Mouse (Mus musculus): Measurements from ENCODE around the gene Arhgap21. TPM values are rescaled to one million over a fixed set of nuclear protein-coding genes. Genes with fewer than 3 reads are reported as not detected.
A peak's percentile ranks its signal among the peaks of the same experiment; 100 is the strongest.
"Not testable (repeated sequence)": the region's sequence is repeated elsewhere in the genome, so short reads cannot be mapped to it uniquely, and the experiment has no call there.

The Arhgap21 gene
- total RNA-seq, 2 experiments from 2014 or later = 70.6 to 77.9 TPM

- intact Hi-C loops (cut with DNase I) = no loop called here
- DNase-seq (ENCODE audit: low spot score) = no peak
Measured at GRCm38 (mm10) chr2:20945596-20945995, 23.1 kb downstream of the Arhgap21 start.

DNA sequence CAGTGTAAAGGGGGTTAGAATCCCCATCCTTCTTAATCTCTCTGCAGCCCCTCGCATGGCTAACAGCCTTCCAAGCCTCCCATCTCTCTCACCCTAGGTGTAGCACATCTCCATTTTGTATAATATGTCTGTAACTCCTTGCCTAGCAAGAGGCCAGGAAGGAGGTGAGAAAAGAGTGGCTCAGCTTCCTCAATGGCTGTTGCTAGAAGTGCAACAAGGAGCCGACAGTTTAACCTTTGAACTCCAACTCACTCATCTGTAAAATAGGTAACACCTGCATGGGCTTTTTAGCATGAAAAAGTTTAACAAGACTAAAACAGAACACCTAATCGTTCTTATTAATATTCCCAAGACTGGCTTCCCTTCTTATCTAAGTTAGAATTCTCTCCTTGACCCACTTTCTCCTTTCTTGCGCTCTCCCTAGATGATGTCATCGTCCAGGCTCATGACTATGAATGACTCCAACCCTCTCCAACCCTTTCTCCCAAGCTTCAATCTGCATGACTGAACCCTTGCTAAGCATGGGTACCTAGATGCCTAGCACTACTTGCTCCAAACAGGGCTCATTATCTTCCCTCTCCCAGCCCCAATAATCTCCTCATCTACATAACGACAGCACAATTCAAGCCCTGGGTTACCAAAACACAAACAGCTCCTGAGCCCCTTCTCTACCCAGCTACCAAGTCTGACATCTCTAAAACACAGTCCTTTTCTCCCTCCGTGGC lies 24.8 kb downstream of the Arhgap21 start:
- no peak for DNase-seq (ENCODE audit: low spot score)
- intact Hi-C loops (cut with DNase I) = no loop called here

- no peak for DNase-seq (ENCODE audit: low spot score)
- intact Hi-C loops (cut with DNase I) = no loop called here
Measured at GRCm38 (mm10) chr2:20943222-20943621, 25.5 kb downstream of the Arhgap21 start.

GRCm38 (mm10) chr2:20942434-20943198 lies 26.1 kb downstream of the Arhgap21 start:
- intact Hi-C loops (cut with DNase I) = no loop called here
- DNase-seq (ENCODE audit: low spot score) = no peak

GRCm38 (mm10) chr2:20941105-20941504 lies 27.6 kb downstream of the Arhgap21 start:
- intact Hi-C loops (cut with DNase I) = no loop called here
- DNase-seq (ENCODE audit: low spot score) = no peak

DNA sequence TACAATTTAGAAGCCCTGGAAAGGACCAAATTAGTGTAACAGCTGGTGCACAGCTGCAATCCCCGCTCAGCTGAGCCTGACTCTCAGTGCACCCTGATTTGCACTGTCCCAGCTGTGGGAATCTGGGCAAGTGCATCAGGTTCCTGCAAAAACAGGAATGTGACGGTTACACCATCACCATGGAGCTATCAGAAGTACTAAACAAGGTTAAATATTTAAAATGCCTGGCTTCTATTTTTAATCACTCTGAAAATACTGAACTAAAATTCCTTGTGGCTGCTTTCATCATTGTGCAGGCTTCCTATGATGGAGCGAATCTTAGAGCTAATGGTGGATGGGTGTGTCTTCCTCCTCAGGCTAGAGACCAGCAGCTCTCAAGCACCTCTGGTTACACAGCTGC lies 29.3 kb downstream of the Arhgap21 start:
- DNase-seq (ENCODE audit: low spot score) = peak; percentile 22
- intact Hi-C loops (cut with DNase I) = no loop called here

DNA sequence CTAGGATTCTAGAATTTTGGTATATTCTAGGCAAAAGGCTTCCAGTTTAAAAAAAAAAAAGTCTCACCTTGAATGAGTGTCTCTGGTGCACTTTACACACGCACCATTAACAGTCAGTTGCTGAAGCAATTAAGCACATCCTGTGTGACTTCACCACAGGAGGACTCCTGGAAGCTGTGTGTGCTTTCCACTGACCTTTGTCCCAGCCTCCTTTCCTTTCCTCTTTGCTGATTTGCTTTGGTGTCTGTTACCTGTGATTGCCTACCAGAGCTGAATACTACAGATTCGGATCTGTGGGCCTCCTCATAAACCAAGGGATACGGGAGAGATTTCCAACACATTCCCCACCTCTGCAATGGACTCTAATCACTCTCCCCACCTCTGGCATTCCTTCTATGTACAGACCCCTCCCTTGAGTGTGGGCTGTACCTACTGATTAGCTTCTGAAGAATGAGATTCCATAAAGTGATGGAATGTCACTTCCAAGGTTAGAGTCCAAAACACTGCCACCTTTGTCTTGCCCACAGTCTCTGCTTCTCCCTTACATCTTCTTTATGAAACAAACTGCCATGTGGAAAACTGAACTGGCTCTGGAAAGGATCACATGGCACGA lies 32.0 kb downstream of the Arhgap21 start:
- intact Hi-C loops (cut with DNase I) = no loop called here
- DNase-seq (ENCODE audit: low spot score) = no peak

DNA sequence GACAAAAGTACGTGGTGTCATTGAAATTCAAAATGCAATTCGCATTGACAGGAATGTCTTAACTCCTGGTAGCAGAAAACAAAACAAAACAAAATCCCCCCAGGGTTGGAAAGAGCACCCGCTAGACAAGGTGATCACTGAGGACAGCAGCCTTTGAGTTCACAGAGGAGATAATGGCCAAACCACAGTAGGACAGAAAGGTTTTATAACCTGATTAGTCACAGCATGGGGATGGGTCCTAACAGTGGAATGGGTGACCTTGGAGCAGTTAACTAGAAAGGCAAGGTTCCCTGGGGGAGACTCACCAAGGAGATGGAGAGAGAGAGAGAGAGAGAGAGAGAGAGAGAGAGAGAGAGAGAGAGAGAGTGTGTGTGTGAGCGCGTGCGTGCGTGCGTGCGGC lies 34.3 kb downstream of the Arhgap21 start:
- no peak for DNase-seq (ENCODE audit: low spot score)
- intact Hi-C loops (cut with DNase I) = no loop called here

- intact Hi-C loops (cut with DNase I) = no loop called here
- no peak for DNase-seq (ENCODE audit: low spot score)
Measured at GRCm38 (mm10) chr2:20932748-20933313, 35.9 kb downstream of the Arhgap21 start.

GRCm38 (mm10) chr2:20931761-20932160 lies 36.9 kb downstream of the Arhgap21 start:
- DNase-seq (ENCODE audit: low spot score); intact Hi-C loops (cut with DNase I): not testable (repeated sequence)

GRCm38 (mm10) chr2:20928454-20928853 lies 40.2 kb downstream of the Arhgap21 start:
- intact Hi-C loops (cut with DNase I) = no loop called here
- DNase-seq (ENCODE audit: low spot score) = no peak

GRCm38 (mm10) chr2:20924938-20925337 lies 43.7 kb downstream of the Arhgap21 start:
- no peak for DNase-seq (ENCODE audit: low spot score)
- intact Hi-C loops (cut with DNase I) = no loop called here

DNA sequence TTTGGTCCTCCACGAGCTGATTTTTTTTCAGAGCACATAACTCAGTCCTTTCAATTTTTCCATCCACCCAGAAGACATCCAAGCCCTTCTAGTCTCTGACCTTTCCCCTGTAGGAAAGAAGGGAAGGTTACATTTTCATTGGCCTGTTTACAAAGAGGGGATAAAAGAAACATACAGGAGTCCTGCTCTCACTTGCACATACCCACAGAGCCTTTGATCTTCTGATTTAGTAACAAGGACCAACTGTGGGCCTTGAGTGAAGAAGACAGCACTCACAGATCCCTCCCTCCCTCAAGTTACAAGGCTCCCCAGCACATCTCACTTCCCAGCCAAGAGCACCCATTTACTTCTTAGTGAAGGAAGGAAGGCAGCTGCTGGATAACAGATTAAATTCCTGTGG lies 46.3 kb downstream of the Arhgap21 start:
- DNase-seq (ENCODE audit: low spot score) = no peak

GRCm38 (mm10) chr2:20921558-20921957 lies 47.1 kb downstream of the Arhgap21 start:
- intact Hi-C loops (cut with DNase I) = no loop called here
- DNase-seq (ENCODE audit: low spot score) = no peak

More for the DNA sequence above, 46.3 kb downstream of the Arhgap21 start:
- intact Hi-C loops (cut with DNase I) = no loop called here

DNA sequence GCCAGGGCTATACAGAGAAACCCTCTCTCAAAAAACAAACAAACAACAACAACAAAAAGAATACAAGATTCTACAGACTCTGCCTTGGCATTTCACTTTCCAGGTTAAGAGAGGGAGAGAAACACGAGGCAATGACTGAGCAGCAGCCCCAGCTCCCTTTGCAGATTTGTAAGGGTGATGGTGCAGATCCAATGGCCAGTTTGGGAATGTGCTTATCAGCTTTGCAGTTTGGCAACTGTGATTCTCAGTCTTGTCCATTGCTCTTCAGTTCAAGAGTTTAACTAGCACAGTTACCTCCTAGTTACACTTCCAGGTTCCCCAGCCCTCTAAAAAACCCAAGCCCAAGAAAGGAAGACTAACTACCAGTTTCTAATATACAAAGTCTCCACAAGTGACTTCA lies 47.7 kb downstream of the Arhgap21 start:
- intact Hi-C loops (cut with DNase I) = no loop called here
- no peak for DNase-seq (ENCODE audit: low spot score)

GRCm38 (mm10) chr2:20914531-20915320 lies 54.0 kb downstream of the Arhgap21 start:
- no peak for DNase-seq (ENCODE audit: low spot score)
- intact Hi-C loops (cut with DNase I) = no loop called here

DNA sequence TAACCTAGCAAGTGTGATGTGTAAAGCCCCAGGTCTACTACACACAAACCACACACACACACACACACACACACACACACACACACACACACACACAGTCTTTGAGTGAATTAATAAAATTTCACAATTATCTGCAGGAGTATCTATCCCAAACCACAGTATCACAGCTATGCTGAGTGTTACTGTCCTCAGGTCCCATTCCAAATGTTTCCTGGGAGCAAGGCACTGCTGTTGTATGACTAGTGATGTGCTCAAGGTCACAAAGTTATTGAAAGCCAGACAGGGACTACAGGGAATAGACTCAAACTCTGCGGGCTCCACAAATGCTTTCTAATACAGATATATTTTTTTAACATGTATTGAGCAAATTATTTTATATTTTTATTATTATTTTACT lies 55.7 kb downstream of the Arhgap21 start:
- intact Hi-C loops (cut with DNase I) = no loop called here
- no peak for DNase-seq (ENCODE audit: low spot score)

GRCm38 (mm10) chr2:20912348-20913018 lies 56.2 kb downstream of the Arhgap21 start:
- intact Hi-C loops (cut with DNase I) = no loop called here
- DNase-seq (ENCODE audit: low spot score) = no peak

GRCm38 (mm10) chr2:20910446-20910845 lies 58.2 kb downstream of the Arhgap21 start:
- intact Hi-C loops (cut with DNase I) = no loop called here
- no peak for DNase-seq (ENCODE audit: low spot score)

All from heart, postnatal 25 days (tissue).